Mouse (Mus musculus) spleen, adult 2 months (tissue): ENCODE measurements around the gene Myh9. TPM values are rescaled to one million over a fixed set of nuclear protein-coding genes. Genes with fewer than 3 reads are reported as not detected.
A peak's percentile ranks its signal among the peaks of the same experiment; 100 is the strongest.
"Not testable (repeated sequence)": the region's sequence is repeated elsewhere in the genome, so short reads cannot be mapped to it uniquely, and the experiment has no call there.

Experiments used
- DNase-seq, 2 experiments: peaks; one replicate each; pipeline versions ENCODE4 v3.0.0 to v3.0.0-alpha.2; 2012 to 2021; ENCODE audit warnings: low spot score in 2 of 2, low read depth in 1 of 2
- H3K27ac ChIP-seq: fragments of 200-500 bp; 2 replicates; pipeline ENCODE4 v1.5.1; 2012; ENCODE audit warnings: low read length, inconsistent platforms; ENCODE audit not compliant: insufficient read depth
- H3K27me3 ChIP-seq: fragments of 200-500 bp; 2 replicates; pipeline ENCODE4 v1.6.1; 2012; ENCODE audit warnings: mild to moderate bottlenecking, moderate library complexity, low read length, inconsistent platforms; ENCODE audit not compliant: control insufficient read depth, insufficient read depth
- H3K36me3 ChIP-seq: fragments of 200-500 bp; 2 replicates; pipeline ENCODE4 v1.6.1; 2012; ENCODE audit warnings: mild to moderate bottlenecking, low read length, inconsistent platforms; ENCODE audit not compliant: control insufficient read depth, insufficient read depth
- H3K4me1 ChIP-seq: fragments of 200-500 bp; 2 replicates; pipeline ENCODE4 v1.6.1; 2011; ENCODE audit warnings: inconsistent platforms; ENCODE audit not compliant: control insufficient read depth, insufficient read depth, insufficient read length
- H3K4me3 ChIP-seq: fragments of 200-500 bp; 2 replicates; pipeline ENCODE4 v1.5.1; 2011; ENCODE audit warnings: mild to moderate bottlenecking, inconsistent platforms; ENCODE audit not compliant: insufficient read depth, insufficient read length; ENCODE audit errors: extremely low read depth
- CTCF ChIP-seq: fragments of 200-500 bp; IDR thresholded peaks from 2 replicates; pipeline ENCODE4 v1.5.1; 2011; ENCODE audit warnings: mild to moderate bottlenecking, inconsistent platforms; ENCODE audit not compliant: insufficient read depth, insufficient read length, insufficient replicate concordance; ENCODE audit errors: extremely low read depth
- POLR2A ChIP-seq: fragments of 200-500 bp; IDR thresholded peaks from 2 replicates; pipeline ENCODE4 v1.6.1; 2011; ENCODE audit warnings: low read depth, low read length, inconsistent platforms
- WGBS: fragments of 180-500 bp; shearing (Covaris S2); methylation state at CpG from one replicate; pipeline ENCODE4 v1.1.7; 2018; 5-methylcytosine and 5-hydroxymethylcytosine counted together
- polyA plus RNA-seq: library from polyadenylated mRNA; depleted of rRNA; stranded (reverse); fragments of >200 nt; gene quantifications from 2 replicates; pipeline ENCODE4 v1.2.3, GENCODE M21; 2012

Myh9 gene
- polyA plus RNA-seq, 1 experiment = 138 TPM

- DNase-seq = no peak
- H3K4me3 ChIP-seq = no peak overlapping the region
Observed at GRCm38 (mm10) chr15:77844955-77845635, 3.1 kb upstream of the Myh9 start.

GRCm38 (mm10) chr15:77844048-77844447 is 2.1 kb upstream of the Myh9 start:
- Histone ChIP-seq H3K4me1 (peaks cover 33% of the 10 kb centered on the region; the same call in 1 of the 2 replicates), H3K27me3 (no peaks in the 10 kb centered on the region), H3K27ac (no peak overlapping the region), H3K36me3 (peaks cover 3% of the 10 kb centered on the region; the same call in 1 of the 2 replicates), H3K4me3 (no peak overlapping the region)
- no peak for DNase-seq
- WGBS = 62% methylated on average over 6 of the region's 6 CpGs
- TF ChIP-seq CTCF (no peak), POLR2A (no peak)

More at GRCm38 (mm10) chr15:77844955-77845635, 3.1 kb upstream of the Myh9 start:
- TF ChIP-seq CTCF (no peak), POLR2A (no peak)
- 80% methylated on average over 16 of the region's 16 CpGs for WGBS
- Histone ChIP-seq H3K36me3 (peaks cover 3% of the 10 kb centered on the region; the same call in 1 of the 2 replicates), H3K27me3 (no peaks in the 10 kb centered on the region), H3K27ac (no peak overlapping the region; the same call in 1 of the 2 replicates), H3K4me1 (peaks cover 37% of the 10 kb centered on the region; the same call in 1 of the 2 replicates)

GRCm38 (mm10) chr15:77843494-77844041 is 1.6 kb upstream of the Myh9 start:
- H3K4me3 ChIP-seq, H3K36me3 ChIP-seq, H3K27ac ChIP-seq, DNase-seq, H3K27me3 ChIP-seq: not testable (repeated sequence)
- 86% methylated on average over 13 of the region's 13 CpGs for WGBS
- peaks cover 28% of the 10 kb centered on the region; the same call in 1 of the 2 replicates for H3K4me1 ChIP-seq

GRCm38 (mm10) chr15:77843046-77843445 is 1.1 kb upstream of the Myh9 start:
- Histone ChIP-seq H3K4me3 (no peak overlapping the region), H3K27me3 (no peaks in the 10 kb centered on the region), H3K27ac (no peak overlapping the region), H3K36me3 (peaks cover 3% of the 10 kb centered on the region; the same call in 1 of the 2 replicates), H3K4me1 (peaks cover 27% of the 10 kb centered on the region; the same call in 1 of the 2 replicates)
- TF ChIP-seq POLR2A (no peak), CTCF (no peak)
- DNase-seq = no peak
- WGBS = 64% methylated on average over 2 of the region's 2 CpGs

GRCm38 (mm10) chr15:77841361-77842046 is 471 bp downstream of the Myh9 start:
- H3K36me3 ChIP-seq = peaks cover 5% of the 10 kb centered on the region; the same call in 1 of the 2 replicates
- DNase-seq = peak in 1 of 2 experiments; percentile 77
- WGBS = under 1% methylated on average over 78 of the region's 80 CpGs
- no peak for TF ChIP-seq CTCF
- peak; percentile 39; the same call in 1 of the 2 replicates for TF ChIP-seq POLR2A
- peaks cover 24% of the 10 kb centered on the region; the same call in 1 of the 2 replicates for H3K4me1 ChIP-seq
- H3K27ac ChIP-seq = peak overlapping the region; percentile 98
- peak overlapping the region; percentile 93 for H3K4me3 ChIP-seq
- no peaks in the 10 kb centered on the region for H3K27me3 ChIP-seq

- 2% methylated on average over 36 of the region's 36 CpGs for WGBS
- Histone ChIP-seq H3K4me3 (peak overlapping the region; percentile 93), H3K27ac (peak overlapping the region; percentile 98), H3K4me1 (peaks cover 30% of the 10 kb centered on the region; the same call in 1 of the 2 replicates), H3K36me3 (peaks cover 5% of the 10 kb centered on the region; the same call in 1 of the 2 replicates), H3K27me3 (no peaks in the 10 kb centered on the region)
- TF ChIP-seq POLR2A (no peak), CTCF (no peak)
- no peak for DNase-seq
Observed at GRCm38 (mm10) chr15:77840450-77841360, 1.3 kb downstream of the Myh9 start.
